Mouse (Mus musculus) heart, adult 18-20 months (tissue): ENCODE data around the gene Poldip3. TPM values are rescaled to one million over a fixed set of nuclear protein-coding genes. Genes with fewer than 3 reads are reported as not detected.

ENCODE experiments used
- DNase-seq, 2 experiments: peaks; one replicate each; pipeline ENCODE4 v3.0.0; 2021 to 2022; ENCODE audit warnings: mixed read lengths in 1 of 2
- long read RNA-seq, 2 experiments: library from polyadenylated mRNA; stranded (forward); transcript quantifications; one replicate each; pipeline ENCODE4 v2.0.0; 2021
- total RNA-seq, 2 experiments: library from RNA; stranded (reverse); gene quantifications; 2 replicates each; pipeline ENCODE4 v1.2.3; 2021

Gene Poldip3
- total RNA-seq = 10 to 100 TPM; 23.1 to 26.2 TPM
- long read RNA-seq, experiment 1, transcript Poldip3-201 (9 exons, 3,299 nt) = major isoform, 12 of 15 reads
- long read RNA-seq, experiment 1, partial matches to known transcripts = 1 of 15 reads
- long read RNA-seq, experiment 1, other reads (novel, unspliced or antisense) = 1 of 15 reads
- long read RNA-seq, experiment 2, transcript Poldip3-201 (9 exons, 3,299 nt) = major isoform, 8 of 12 reads
- long read RNA-seq, experiment 2, partial matches to known transcripts = 4 of 12 reads
- long read RNA-seq, experiment 2, other reads (novel, unspliced or antisense) = 0 of 12 reads

DNA sequence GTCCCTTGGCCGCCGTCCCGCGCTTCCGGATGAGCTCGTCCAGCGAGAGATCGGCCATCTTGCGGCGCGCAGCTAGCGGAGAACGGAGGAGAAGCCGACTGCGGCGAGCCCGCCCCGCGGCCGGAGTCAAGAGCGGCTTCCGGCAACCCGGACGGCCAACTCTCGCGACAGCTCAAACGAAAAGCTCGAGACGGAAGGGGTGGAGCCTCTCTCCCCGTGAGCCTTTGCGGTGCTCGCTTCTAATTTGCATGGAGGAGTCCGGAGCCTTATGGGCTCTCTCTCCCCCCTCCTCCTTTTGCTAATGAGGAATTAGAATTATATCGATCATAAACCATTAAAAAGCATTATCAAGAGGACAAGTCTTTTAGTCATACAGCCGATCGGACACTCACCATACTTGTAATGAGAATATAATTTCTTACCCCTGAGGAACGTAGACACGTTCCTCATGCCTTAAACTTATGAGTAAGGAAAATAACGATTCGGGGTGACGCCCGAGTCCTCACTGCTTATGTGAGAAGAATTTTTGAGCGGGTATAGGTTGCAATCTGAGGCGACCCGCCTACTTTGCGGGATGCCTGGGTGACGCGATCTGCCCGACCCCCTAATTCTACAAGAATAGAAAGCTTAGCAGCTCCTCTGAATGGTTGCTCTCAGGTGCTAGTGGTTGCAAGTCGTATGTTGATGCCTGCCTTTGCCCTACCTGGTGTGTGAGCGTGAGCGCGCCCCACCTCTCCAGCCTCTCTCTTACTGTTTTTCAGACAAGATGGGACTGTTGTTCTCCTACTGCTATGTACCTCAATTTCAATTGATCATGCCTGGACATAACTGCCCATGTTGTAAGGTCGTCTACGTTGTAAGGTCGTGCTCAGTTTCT lies at the start of gene Poldip3:
Gene Poldip3, minus strand, starts transcription at position 189 of the 877 bp plus-strand sequence.
- peak; percentile 98 to 100 for DNase-seq

DNA sequence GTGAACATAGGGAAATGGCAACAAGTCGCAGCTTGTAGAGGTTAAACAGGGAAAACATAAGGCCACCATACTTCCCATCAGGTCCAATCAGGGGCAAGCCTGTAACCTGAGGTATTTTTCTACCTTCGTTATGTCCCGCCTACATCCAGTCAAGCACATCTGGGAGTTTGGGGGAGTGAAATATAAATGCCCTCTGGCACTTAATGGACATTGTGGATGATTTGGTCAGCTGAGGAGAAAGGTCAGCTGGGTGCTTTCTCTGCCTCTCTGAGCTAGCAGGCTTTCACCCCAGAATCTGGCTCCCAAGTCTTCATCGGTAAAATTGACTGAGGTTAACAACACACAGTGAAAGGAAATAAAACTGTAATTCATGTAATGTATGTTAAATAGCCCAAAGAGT lies 44.2 kb upstream of the Poldip3 start:
- no peak for DNase-seq

DNA sequence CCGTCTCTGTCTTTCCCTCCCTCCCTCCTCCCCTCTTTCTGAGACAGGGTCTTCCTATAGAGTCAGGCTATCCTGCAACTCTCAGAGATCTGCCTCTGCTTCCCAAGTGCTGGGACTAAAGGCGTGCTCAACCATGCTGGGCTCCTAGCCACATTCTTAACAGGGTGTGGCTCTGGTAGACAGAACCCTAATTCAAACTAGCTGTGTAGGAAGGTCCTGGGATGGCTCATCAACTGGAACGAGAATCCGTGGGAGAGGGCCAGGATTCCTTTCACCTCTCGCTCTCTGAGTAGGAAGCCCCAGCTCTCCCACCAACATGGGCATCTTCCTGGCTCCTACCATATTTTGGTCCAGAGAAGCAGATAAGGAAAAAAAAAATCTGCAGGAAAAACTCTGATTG lies 33.2 kb upstream of the Poldip3 start:
- DNase-seq = peak in 1 of 2 experiments; percentile 17

DNA sequence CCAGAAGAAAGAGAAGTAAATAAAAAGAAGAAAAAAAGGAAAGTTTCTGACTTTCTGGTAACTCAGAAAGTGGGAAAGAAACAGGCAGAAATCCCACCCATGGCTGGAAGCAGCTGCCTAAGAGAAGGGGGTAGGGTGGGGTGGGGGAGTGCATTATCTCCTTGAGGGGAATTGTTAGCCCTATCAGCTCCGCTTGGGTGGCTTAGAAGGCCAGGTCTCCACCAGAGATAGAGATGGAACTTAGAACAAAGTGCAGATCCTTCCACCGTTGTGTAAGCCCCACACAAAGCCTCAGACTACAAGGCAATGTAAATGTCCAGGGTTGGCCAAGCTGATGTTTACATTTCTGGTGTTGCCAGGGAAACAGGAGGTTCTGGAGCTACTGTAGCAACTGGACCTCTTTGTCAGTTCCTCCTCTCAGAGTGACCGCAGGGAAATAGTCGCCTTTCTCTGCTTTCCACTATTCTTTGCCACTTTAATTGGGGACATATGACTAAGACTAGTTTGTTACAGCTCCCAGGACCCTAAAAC lies 32.7 kb upstream of the Poldip3 start:
- no peak for DNase-seq

GRCm38 (mm10) chr15:83180004-83180403 lies 30.8 kb upstream of the Poldip3 start:
- no peak for DNase-seq

GRCm38 (mm10) chr15:83176653-83177052 lies 27.5 kb upstream of the Poldip3 start:
- no peak for DNase-seq

- DNase-seq = no peak
Observed at GRCm38 (mm10) chr15:83173914-83174884, 25.0 kb upstream of the Poldip3 start.

DNA sequence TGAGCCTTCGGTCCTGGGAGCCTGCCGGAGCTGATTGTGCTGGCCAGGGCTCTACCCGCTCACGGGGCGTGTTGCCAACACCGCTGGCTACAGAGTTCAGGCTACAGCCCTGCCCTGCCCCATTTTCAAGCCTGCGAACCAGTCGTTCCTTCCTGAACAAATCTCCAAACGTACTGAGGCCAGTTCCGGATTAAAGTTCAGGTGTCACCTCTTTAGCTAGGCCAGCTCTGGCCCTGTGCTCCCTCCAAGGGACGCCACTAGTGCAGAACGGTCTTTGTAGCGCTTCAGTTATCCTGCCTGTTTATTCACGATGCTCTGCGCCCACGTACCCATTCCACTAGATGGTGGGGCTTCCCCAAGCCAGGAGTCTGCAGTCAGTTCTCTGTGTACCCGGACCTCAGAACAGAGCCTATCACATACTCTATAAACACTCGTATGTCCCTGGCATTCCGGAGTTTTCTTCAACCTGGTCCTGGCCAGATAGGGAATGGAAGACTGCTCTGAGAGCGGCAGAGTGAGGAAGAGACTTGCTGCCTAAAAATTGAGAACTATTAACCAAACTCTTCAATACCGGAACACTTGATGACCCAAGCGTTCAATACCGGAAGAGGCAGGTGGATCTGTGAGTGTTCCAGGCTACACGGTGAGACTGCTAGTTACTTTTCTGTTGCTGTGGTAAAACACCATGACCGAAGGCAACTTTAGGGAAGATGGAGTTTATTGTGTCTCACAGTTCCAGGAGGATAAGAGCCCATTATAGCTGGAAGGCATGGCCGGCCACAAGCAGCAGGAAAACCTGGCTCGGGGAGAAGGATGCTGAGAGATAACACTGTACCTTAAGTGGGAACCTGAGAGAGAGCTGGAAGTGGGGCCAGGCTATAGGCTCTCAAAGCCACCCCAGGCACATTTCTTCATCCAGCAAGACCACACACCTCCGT lies 23.6 kb upstream of the Poldip3 start, which contains the start of gene Cyb5r3:
Gene Cyb5r3, minus strand, starts transcription at position 101 of the 938 bp plus-strand sequence.
- DNase-seq = no peak

GRCm38 (mm10) chr15:83171712-83172481 lies 22.7 kb upstream of the Poldip3 start:
- peak; percentile 94 to 98 for DNase-seq

- peak in 1 of 2 experiments; percentile 30 for DNase-seq
Observed at GRCm38 (mm10) chr15:83170956-83171659, 21.9 kb upstream of the Poldip3 start.

- DNase-seq = peak; percentile 76 to 86
Observed at GRCm38 (mm10) chr15:83169772-83170722, 20.9 kb upstream of the Poldip3 start.

- DNase-seq = peak in 1 of 2 experiments; percentile 30
Observed at GRCm38 (mm10) chr15:83168875-83169771, 19.9 kb upstream of the Poldip3 start.

DNA sequence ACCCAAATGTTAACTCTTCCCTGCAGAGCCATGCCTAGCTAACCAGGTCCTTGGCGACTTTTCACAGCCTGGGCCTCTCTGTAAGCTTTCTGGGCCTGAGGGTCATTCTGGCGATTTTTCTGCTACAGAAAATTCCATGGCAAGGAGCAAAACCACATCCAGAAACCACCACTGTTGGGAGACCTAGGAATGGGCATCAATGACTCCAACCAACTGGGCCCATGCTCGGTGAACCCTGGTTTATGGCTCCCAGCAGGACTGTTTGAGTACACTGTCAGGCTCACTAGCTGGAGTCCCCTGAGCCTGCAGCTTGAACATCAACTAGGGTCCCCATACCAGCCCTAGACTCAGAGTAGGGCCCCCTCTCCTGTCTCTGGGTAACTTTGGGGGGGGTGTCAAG lies 19.1 kb upstream of the Poldip3 start:
- no peak for DNase-seq

GRCm38 (mm10) chr15:83167550-83168065 lies 18.4 kb upstream of the Poldip3 start:
- peak in 1 of 2 experiments; percentile 6 for DNase-seq

- DNase-seq = no peak
Observed at GRCm38 (mm10) chr15:83167126-83167525, 17.9 kb upstream of the Poldip3 start.

DNA sequence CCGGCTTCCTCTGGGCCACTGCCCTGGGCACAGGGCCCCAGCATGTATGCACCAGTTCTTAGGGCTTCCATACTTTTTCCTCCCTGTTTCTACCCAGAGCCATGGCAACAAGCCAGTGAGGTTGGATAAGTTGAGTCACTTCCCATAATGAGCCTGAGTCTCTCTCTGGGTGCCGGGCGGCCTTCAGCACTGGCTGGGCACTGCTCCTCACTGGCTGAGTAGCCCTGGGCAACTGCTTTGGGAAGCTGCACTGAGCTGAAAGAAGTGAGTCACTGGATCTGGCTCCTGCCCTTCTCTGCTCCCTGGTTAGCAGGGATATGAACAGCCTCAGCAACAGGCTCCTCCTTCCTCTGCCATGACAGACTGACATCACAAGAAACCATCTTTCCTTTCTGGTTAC lies 17.5 kb upstream of the Poldip3 start:
- DNase-seq = peak; percentile 58 to 68
